Mouse (Mus musculus) bone marrow macrophage, adult 2 months (primary cell): ENCODE results near the gene Fabp6.

ENCODE experiments used
- CTCF ChIP-seq: IDR thresholded peaks from 2 replicates; pipeline ENCODE4 v1.5.1; 2012; ENCODE audit warnings: low read depth, mild to moderate bottlenecking, low read length, moderate library complexity
- POLR2A ChIP-seq: IDR thresholded peaks from 2 replicates; pipeline ENCODE4 v1.6.1; 2012; ENCODE audit warnings: mild to moderate bottlenecking, low read depth, low read length, borderline replicate concordance

- TF ChIP-seq CTCF (no peak), POLR2A (no peak)
These were observed 17.1 kb upstream of the Fabp6 start for GRCm38 (mm10) chr11:43618403-43618802.
